ENCODE assay signal across 11 mouse cellular contexts in genomic region chr7:128854193-128854592, GRCm38 (mm10).
DNase-seq lines count a peak whose midpoint lies in the region; ATAC-seq and TF ChIP-seq lines count a peak whose summit lies in the region.
"Had no signal": no experiment of that assay in that cellular context is flagged by ENCODE, and none has a peak within 500 bp of the region (broad histone marks: within the 10 kb centered on the region; RNA-seq: fewer than 3 reads in every experiment).

No protein-coding gene starts in this region.

- no peak for TF ChIP-seq POLR2A in heart, adult 2 months (IDR thresholded peaks at IDR 0.05; ENCODE audit: insufficient read depth, low read depth, low read length)
- no peak for TF ChIP-seq POLR2A in bone marrow, adult 2 months (IDR thresholded peaks at IDR 0.05; ENCODE audit: borderline replicate concordance, control insufficient read depth, low read depth, low read length)

- peak overlapping the region; percentile 29; the same call in 1 of the 2 replicates for H3K4me2 ChIP-seq in heart, embryonic 16.5 days (ENCODE audit: low read depth, low read length)
- H3K4me2 ChIP-seq in liver, embryonic 14.5 days (ENCODE audit: low read depth) = peak overlapping the region; percentile 65
- H3K4me2 ChIP-seq: limb, embryonic 13.5 days had no signal

- no peak overlapping the region for H3K4me3 ChIP-seq in heart, embryonic 16.5 days (ENCODE audit: low read length)
- no peak overlapping the region for H3K4me3 ChIP-seq in heart, adult 2 months
- no peak overlapping the region for H3K4me3 ChIP-seq in bone marrow, adult 2 months (replicated peaks; ENCODE audit: control insufficient read depth, low read depth, low read length)
- H3K4me3 ChIP-seq in liver, embryonic 14.5 days (ENCODE audit: insufficient read depth in 1 of 2, low read depth in 2 of 2, low read length in 2 of 2) = peak overlapping the region; percentile 23 to 43
- H3K4me3 ChIP-seq: limb, embryonic 13.5 days had no signal

- no peak overlapping the region for H3K27ac ChIP-seq in heart, embryonic 16.5 days (ENCODE audit: low read length)
- H3K27ac ChIP-seq in heart, adult 2 months = no peak overlapping the region
- H3K27ac ChIP-seq in bone marrow, adult 2 months (ENCODE audit: control insufficient read depth, insufficient read depth, low read depth, low read length, poor library complexity) = peak overlapping the region; percentile 27; the same call in 1 of the 2 replicates
- peak overlapping the region; percentile 79 for H3K27ac ChIP-seq in liver, embryonic 14.5 days
- H3K27ac ChIP-seq: limb, embryonic 13.5 days had no signal

- peak; percentile 52; the same call in 1 of the 2 replicates for ATAC-seq in heart, embryonic 16.5 days (replicated peaks; ENCODE audit: extremely low read depth, insufficient read depth, low FRiP score)
- ATAC-seq in liver, embryonic 14.5 days (ENCODE audit: insufficient read depth) = peak; percentile 76

- no peaks in the 10 kb centered on the region for H3K79me2 ChIP-seq in heart, adult 2 months (replicated peaks; ENCODE audit: control insufficient read depth, insufficient read depth, low read length)

- TF ChIP-seq CTCF in heart, adult 2 months (IDR thresholded peaks at IDR 0.05) = no peak
- no peak for TF ChIP-seq CTCF in bone marrow, adult 2 months (IDR thresholded peaks at IDR 0.05; ENCODE audit: control insufficient read depth, insufficient read depth, low read length)
- TF ChIP-seq CTCF in liver, embryonic 14.5 days (IDR thresholded peaks at IDR 0.05; ENCODE audit: low read depth) = no peak

- intact Hi-C loops in heart, adult 2 months (cut with DNase I) = no loop called here

- no peaks in the 10 kb centered on the region for H3K27me3 ChIP-seq in heart, embryonic 16.5 days (ENCODE audit: control insufficient read depth, insufficient read depth, low read length)
- no peaks in the 10 kb centered on the region; the same call in 1 of the 2 replicates for H3K27me3 ChIP-seq in heart, adult 2 months (ENCODE audit: control insufficient read depth, insufficient read depth, low read length)
- H3K27me3 ChIP-seq in liver, embryonic 14.5 days (ENCODE audit: control insufficient read depth, insufficient read depth, low read length) = no peaks in the 10 kb centered on the region
- H3K27me3 ChIP-seq: limb, embryonic 13.5 days had no signal

- H3K36me3 ChIP-seq in heart, embryonic 16.5 days (ENCODE audit: control insufficient read depth, insufficient read depth) = no peaks in the 10 kb centered on the region
- H3K36me3 ChIP-seq in heart, adult 2 months (ENCODE audit: control insufficient read depth, insufficient read depth, low read length) = no peaks in the 10 kb centered on the region
- H3K36me3 ChIP-seq in liver, embryonic 14.5 days (replicated peaks; ENCODE audit: control insufficient read depth, insufficient read depth, low read depth) = no peaks in the 10 kb centered on the region
- H3K36me3 ChIP-seq: limb, embryonic 13.5 days had no signal

- H3K9me3 ChIP-seq in heart, embryonic 16.5 days (replicated peaks; ENCODE audit: control insufficient read depth, low read length) = 0 out of 2 replicates have a peak, but pooled peaks cover 2% of the 10 kb centered on the region
- no peaks in the 10 kb centered on the region for H3K9me3 ChIP-seq in liver, embryonic 14.5 days (ENCODE audit: control insufficient read depth, low read length)

- H3K9ac ChIP-seq in heart, embryonic 16.5 days (ENCODE audit: low read length) = no peak overlapping the region
- no peak overlapping the region for H3K9ac ChIP-seq in heart, adult 2 months (ENCODE audit: low read depth, low read length)
- peak overlapping the region; percentile 50 for H3K9ac ChIP-seq in liver, embryonic 14.5 days (replicated peaks)
- H3K9ac ChIP-seq: limb, embryonic 13.5 days had no signal

- peak; percentile 43 to 48 for DNase-seq in cerebellum, postnatal 14 days
- no peak for DNase-seq in cerebellum, adult 11 months
- DNase-seq in heart, adult 2 months = no peak
- peak in 2 of 3 experiments; percentile 36 to 48 for DNase-seq in liver, embryonic 14.5 days (ENCODE audit: low read depth in 3 of 3, low spot score in 3 of 3)
- no peak for DNase-seq in ovary, postnatal 10 days (ENCODE audit: low spot score)
- no peak for DNase-seq in left cerebral cortex, adult 9 months (ENCODE audit: low spot score in 2 of 2)
- DNase-seq: kidney, adult 2 months; right cerebral cortex, adult 18-20 months had no signal

- TF ChIP-seq EP300 in heart, adult 2 months (IDR thresholded peaks at IDR 0.05; ENCODE audit: insufficient read depth, low read depth, low read length) = no peak
- no peak; the same call in 1 of the 2 replicates for TF ChIP-seq EP300 in liver, embryonic 14.5 days (IDR thresholded peaks at IDR 0.05; ENCODE audit: low read depth)

- 34% methylated on average over 4 of the region's 4 CpGs for WGBS in heart, embryonic 16.5 days
- 33% methylated on average over 4 of the region's 4 CpGs for WGBS in heart, adult 2 months
- WGBS in bone marrow, adult 2 months = 66% methylated on average over 4 of the region's 4 CpGs
- WGBS in liver, embryonic 14.5 days (ENCODE audit: insufficient replicate concordance) = 46% methylated on average over 4 of the region's 4 CpGs

- peaks cover 6% of the 10 kb centered on the region for H3K4me1 ChIP-seq in heart, embryonic 16.5 days (ENCODE audit: control insufficient read depth, insufficient read depth, low read length)
- no peaks in the 10 kb centered on the region for H3K4me1 ChIP-seq in heart, adult 2 months (ENCODE audit: control insufficient read depth, insufficient read depth, low read length)
- no peaks in the 10 kb centered on the region for H3K4me1 ChIP-seq in bone marrow, adult 2 months (ENCODE audit: control insufficient read depth, insufficient read depth, low read length)
- H3K4me1 ChIP-seq in liver, embryonic 14.5 days (replicated peaks; ENCODE audit: control insufficient read depth in 2 of 2, insufficient read depth in 2 of 2, low read length in 1 of 2) = peaks cover 9 to 20% of the 10 kb centered on the region in 2 experiments
- H3K4me1 ChIP-seq: limb, embryonic 13.5 days had no signal

Comparison
In these comparisons a context has a peak if more than half of its experiments do, and no peak if none do; other contexts are left out.
1. DNase-seq: peak in cerebellum, postnatal 14 days (2 of 2) and liver, embryonic 14.5 days (2 of 3); none in cerebellum, adult 11 months (single experiment), heart, adult 2 months (0 of 2), ovary, postnatal 10 days (single experiment) and left cerebral cortex, adult 9 months (0 of 2).
2. H3K27ac ChIP-seq: peak in bone marrow, adult 2 months (single experiment) and liver, embryonic 14.5 days (single experiment); none in heart, embryonic 16.5 days (single experiment) and heart, adult 2 months (single experiment).
3. H3K4me3 ChIP-seq: peak in liver, embryonic 14.5 days (2 of 2); none in heart, embryonic 16.5 days (single experiment), heart, adult 2 months (single experiment) and bone marrow, adult 2 months (single experiment).